Mouse (Mus musculus): ENCODE measurements around the gene Cd300ld2. TPM values are rescaled to one million over a fixed set of nuclear protein-coding genes. Genes with fewer than 3 reads are reported as not detected.

Cd300ld2 gene
- total RNA-seq, 1 experiment from 2014 or later, result not detected

Other genes with a start within 250 kb of the Cd300ld2 start
- not detected in 3 replicates for gene Btbd17, start 220.2 kb downstream of the Cd300ld2 start, total RNA-seq (2017)
- not detected in 3 replicates for gene Gpr142, start 217.3 kb downstream of the Cd300ld2 start, total RNA-seq (2017)
- 0.78 to 3.1 TPM (median 1.9 TPM) in 3 replicates for gene Gprc5c, start 165.0 kb downstream of the Cd300ld2 start, total RNA-seq (2017)
- 204 to 286 TPM (median 215 TPM) in 3 replicates for gene Cd300a, start 126.2 kb downstream of the Cd300ld2 start, total RNA-seq (2017)
- gene Cd300lb, start 81.8 kb downstream of the Cd300ld2 start, total RNA-seq (2017), result 53.2 to 124 TPM (median 94.6 TPM) in 3 replicates
- gene Cd300c, start 47.0 kb downstream of the Cd300ld2 start, total RNA-seq (2017), result 3.5 TPM in 1 of 3 replicates, not detected in the others
- gene Cd300ld, start 26.3 kb downstream of the Cd300ld2 start, total RNA-seq (2017), result 282 to 497 TPM (median 452 TPM) in 3 replicates
- gene Cd300c2, start 14.3 kb downstream of the Cd300ld2 start, total RNA-seq (2017), result 183 to 300 TPM (median 291 TPM) in 3 replicates
- gene Cd300ld4, start 10.8 kb upstream of the Cd300ld2 start, total RNA-seq (2017), result 0.97 TPM in 1 of 3 replicates, not detected in the others
- gene Cd300ld5, start 21.6 kb upstream of the Cd300ld2 start, total RNA-seq (2017), result not detected in 3 replicates
- gene Cd300ld3, start 32.2 kb upstream of the Cd300ld2 start, total RNA-seq (2017), result 358 to 471 TPM (median 466 TPM) in 3 replicates
- gene Cd300e, start 46.0 kb upstream of the Cd300ld2 start, total RNA-seq (2017), result 160 to 198 TPM (median 162 TPM) in 3 replicates
- 31.7 to 64.8 TPM (median 33.2 TPM) in 3 replicates for gene Rab37, start 75.2 kb upstream of the Cd300ld2 start, total RNA-seq (2017)
- gene Cd300lf, start 117.8 kb upstream of the Cd300ld2 start, total RNA-seq (2017), result 20.4 to 32.5 TPM (median 25.8 TPM) in 3 replicates
- 65.9 to 104 TPM (median 70.4 TPM) in 3 replicates for gene Slc9a3r1, start 147.1 kb upstream of the Cd300ld2 start, total RNA-seq (2017)
- gene Tmem104, start 171.3 kb upstream of the Cd300ld2 start, total RNA-seq (2017), result 12.1 to 32.4 TPM (median 17.3 TPM) in 3 replicates
- gene Nat9, start 171.7 kb upstream of the Cd300ld2 start, total RNA-seq (2017), result 25.4 to 39.9 TPM (median 37.8 TPM) in 3 replicates

Data from monocyte, adult 5-6 weeks (primary cell).